Mouse (Mus musculus): ENCODE measurements around the gene Fam83g. TPM values are rescaled to one million over a fixed set of nuclear protein-coding genes. Genes with fewer than 3 reads are reported as not detected.

The Fam83g gene
- polyA plus RNA-seq, 1 experiment from 2014 or later, result 1.9 TPM

GRCm38 (mm10) chr11:61655649-61656048, 28.2 kb upstream of the Fam83g start:
- no peaks in the 10 kb centered on the region for H3K4me1 ChIP-seq
- 61% methylated on average over 4 of the region's 4 CpGs for WGBS
- no peaks in the 10 kb centered on the region for H3K9me3 ChIP-seq
- H3K4me3 ChIP-seq, result no peak overlapping the region
- H3K27ac ChIP-seq, result no peak overlapping the region
- DNase-seq (ENCODE audit: extremely low spot score, low spot score), result no peak
- H3K27me3 ChIP-seq (ENCODE audit: poor library complexity, severe bottlenecking), result no peaks in the 10 kb centered on the region
- no peaks in the 10 kb centered on the region for H3K36me3 ChIP-seq (replicated peaks)

GRCm38 (mm10) chr11:61656148-61656850, 27.6 kb upstream of the Fam83g start:
- H3K27ac ChIP-seq, result no peak overlapping the region
- no peaks in the 10 kb centered on the region for H3K9me3 ChIP-seq
- DNase-seq (ENCODE audit: extremely low spot score, low spot score), result no peak
- no peaks in the 10 kb centered on the region for H3K27me3 ChIP-seq (ENCODE audit: poor library complexity, severe bottlenecking)
- H3K4me3 ChIP-seq, result no peak overlapping the region
- H3K36me3 ChIP-seq (replicated peaks), result no peaks in the 10 kb centered on the region
- 72% methylated on average over 6 of the region's 6 CpGs for WGBS
- no peaks in the 10 kb centered on the region for H3K4me1 ChIP-seq

- Histone ChIP-seq H3K4me1 (no peaks in the 10 kb centered on the region), H3K27me3 (ENCODE audit: poor library complexity, severe bottlenecking) (no peaks in the 10 kb centered on the region), H3K36me3 (replicated peaks) (no peaks in the 10 kb centered on the region), H3K27ac (no peak overlapping the region), H3K4me3 (no peak overlapping the region), H3K9me3 (no peaks in the 10 kb centered on the region)
- no peak for DNase-seq (ENCODE audit: extremely low spot score, low spot score)
- WGBS, result 82% methylated on average over 2 of the region's 2 CpGs
Measured at GRCm38 (mm10) chr11:61657432-61657831, 26.5 kb upstream of the Fam83g start.

GRCm38 (mm10) chr11:61658360-61658922, 25.4 kb upstream of the Fam83g start:
- 95% methylated on average over 3 of the region's 3 CpGs for WGBS
- no peaks in the 10 kb centered on the region for H3K9me3 ChIP-seq
- H3K36me3 ChIP-seq (replicated peaks), result no peaks in the 10 kb centered on the region

GRCm38 (mm10) chr11:61659011-61659858, 24.7 kb upstream of the Fam83g start:
- H3K9me3 ChIP-seq, result no peaks in the 10 kb centered on the region
- DNase-seq (ENCODE audit: extremely low spot score, low spot score), result no peak
- no peaks in the 10 kb centered on the region for H3K4me1 ChIP-seq
- no peak overlapping the region for H3K4me3 ChIP-seq
- H3K27me3 ChIP-seq (ENCODE audit: poor library complexity, severe bottlenecking), result no peaks in the 10 kb centered on the region
- WGBS, result 85% methylated on average over 4 of the region's 4 CpGs
- H3K27ac ChIP-seq, result no peak overlapping the region
- H3K36me3 ChIP-seq (replicated peaks), result no peaks in the 10 kb centered on the region

More at GRCm38 (mm10) chr11:61658360-61658922, 25.4 kb upstream of the Fam83g start:
- Histone ChIP-seq H3K4me3 (no peak overlapping the region), H3K27ac (no peak overlapping the region), H3K27me3 (ENCODE audit: poor library complexity, severe bottlenecking) (no peaks in the 10 kb centered on the region), H3K4me1 (no peaks in the 10 kb centered on the region)
- no peak for DNase-seq (ENCODE audit: extremely low spot score, low spot score)

GRCm38 (mm10) chr11:61660001-61660400, 23.9 kb upstream of the Fam83g start:
- no peaks in the 10 kb centered on the region for H3K36me3 ChIP-seq (replicated peaks)
- H3K9me3 ChIP-seq, result no peaks in the 10 kb centered on the region
- DNase-seq (ENCODE audit: extremely low spot score, low spot score), result no peak
- H3K27ac ChIP-seq, result no peak overlapping the region
- no peaks in the 10 kb centered on the region for H3K4me1 ChIP-seq
- H3K4me3 ChIP-seq, result no peak overlapping the region
- 91% methylated on average over 8 of the region's 8 CpGs for WGBS
- H3K27me3 ChIP-seq (ENCODE audit: poor library complexity, severe bottlenecking), result no peaks in the 10 kb centered on the region

- Histone ChIP-seq H3K4me3 (no peak overlapping the region), H3K9me3 (no peaks in the 10 kb centered on the region), H3K27ac (no peak overlapping the region), H3K4me1 (no peaks in the 10 kb centered on the region), H3K27me3 (ENCODE audit: poor library complexity, severe bottlenecking) (no peaks in the 10 kb centered on the region), H3K36me3 (replicated peaks) (no peaks in the 10 kb centered on the region)
- 78% methylated on average over 7 of the region's 7 CpGs for WGBS
- DNase-seq (ENCODE audit: extremely low spot score, low spot score), result no peak
Measured at GRCm38 (mm10) chr11:61660806-61661392, 23.0 kb upstream of the Fam83g start.

- H3K27me3 ChIP-seq (ENCODE audit: poor library complexity, severe bottlenecking), result no peaks in the 10 kb centered on the region
- no peaks in the 10 kb centered on the region for H3K9me3 ChIP-seq
- no peak overlapping the region for H3K4me3 ChIP-seq
- no peaks in the 10 kb centered on the region for H3K36me3 ChIP-seq (replicated peaks)
- no peak for DNase-seq (ENCODE audit: extremely low spot score, low spot score)
- no peak overlapping the region for H3K27ac ChIP-seq
- WGBS, result 90% methylated on average over 5 of the region's 5 CpGs
- no peaks in the 10 kb centered on the region; the same call in 1 of the 2 replicates for H3K4me1 ChIP-seq
Measured at GRCm38 (mm10) chr11:61662189-61662588, 21.7 kb upstream of the Fam83g start.

- no peak overlapping the region for H3K27ac ChIP-seq
- no peaks in the 10 kb centered on the region for H3K9me3 ChIP-seq
- 87% methylated on average over 4 of the region's 4 CpGs for WGBS
- DNase-seq (ENCODE audit: extremely low spot score, low spot score), result no peak
- H3K4me3 ChIP-seq, result no peak overlapping the region
- no peaks in the 10 kb centered on the region for H3K36me3 ChIP-seq (replicated peaks)
- 0 out of 2 replicates have a peak, but pooled peaks cover 5% of the 10 kb centered on the region for H3K27me3 ChIP-seq (ENCODE audit: poor library complexity, severe bottlenecking)
- H3K4me1 ChIP-seq, result no peaks in the 10 kb centered on the region; the same call in 1 of the 2 replicates
Measured at GRCm38 (mm10) chr11:61665401-61665800, 18.5 kb upstream of the Fam83g start.

- Histone ChIP-seq H3K4me3 (no peak overlapping the region), H3K4me1 (peaks cover 3% of the 10 kb centered on the region), H3K9me3 (no peaks in the 10 kb centered on the region), H3K27ac (no peak overlapping the region), H3K27me3 (ENCODE audit: poor library complexity, severe bottlenecking) (peaks cover 8% of the 10 kb centered on the region), H3K36me3 (replicated peaks) (no peaks in the 10 kb centered on the region)
- DNase-seq (ENCODE audit: extremely low spot score, low spot score), result no peak
- WGBS, result 59% methylated on average over 7 of the region's 7 CpGs
Measured at GRCm38 (mm10) chr11:61665991-61666799, 17.7 kb upstream of the Fam83g start.

GRCm38 (mm10) chr11:61667248-61667647, 16.6 kb upstream of the Fam83g start:
- DNase-seq (ENCODE audit: extremely low spot score, low spot score), result no peak
- no peak overlapping the region for H3K27ac ChIP-seq
- no peak overlapping the region for H3K4me3 ChIP-seq
- 70% methylated on average over 5 of the region's 5 CpGs for WGBS
- H3K36me3 ChIP-seq (replicated peaks), result no peaks in the 10 kb centered on the region
- H3K9me3 ChIP-seq, result no peaks in the 10 kb centered on the region
- peaks cover 19% of the 10 kb centered on the region for H3K27me3 ChIP-seq (ENCODE audit: poor library complexity, severe bottlenecking)
- H3K4me1 ChIP-seq, result peaks cover 12% of the 10 kb centered on the region

GRCm38 (mm10) chr11:61667782-61668181, 16.1 kb upstream of the Fam83g start:
- DNase-seq (ENCODE audit: extremely low spot score, low spot score), result no peak
- 83% methylated on average over 5 of the region's 5 CpGs for WGBS
- H3K4me1 ChIP-seq, result peaks cover 12% of the 10 kb centered on the region
- H3K9me3 ChIP-seq, result no peaks in the 10 kb centered on the region
- no peak overlapping the region for H3K27ac ChIP-seq
- no peak overlapping the region for H3K4me3 ChIP-seq
- peaks cover 24% of the 10 kb centered on the region for H3K27me3 ChIP-seq (ENCODE audit: poor library complexity, severe bottlenecking)
- no peaks in the 10 kb centered on the region for H3K36me3 ChIP-seq (replicated peaks)

All from forebrain, embryonic 10.5 days (tissue).